Mouse (Mus musculus) effector memory CD4-positive, alpha-beta T cell, adult 7 months (primary cell): ENCODE data around the gene Pea15a. TPM values are rescaled to one million over a fixed set of nuclear protein-coding genes. Genes with fewer than 3 reads are reported as not detected.

Experiments
- polyA plus RNA-seq: library from polyadenylated mRNA; unstranded; fragments of 100-300 nt; shearing (Covaris generic); gene quantifications from one replicate; pipeline ENCODE4 v1.2.1, GENCODE M21; 2017

The Pea15a gene
- polyA plus RNA-seq, result 104 TPM

DNA sequence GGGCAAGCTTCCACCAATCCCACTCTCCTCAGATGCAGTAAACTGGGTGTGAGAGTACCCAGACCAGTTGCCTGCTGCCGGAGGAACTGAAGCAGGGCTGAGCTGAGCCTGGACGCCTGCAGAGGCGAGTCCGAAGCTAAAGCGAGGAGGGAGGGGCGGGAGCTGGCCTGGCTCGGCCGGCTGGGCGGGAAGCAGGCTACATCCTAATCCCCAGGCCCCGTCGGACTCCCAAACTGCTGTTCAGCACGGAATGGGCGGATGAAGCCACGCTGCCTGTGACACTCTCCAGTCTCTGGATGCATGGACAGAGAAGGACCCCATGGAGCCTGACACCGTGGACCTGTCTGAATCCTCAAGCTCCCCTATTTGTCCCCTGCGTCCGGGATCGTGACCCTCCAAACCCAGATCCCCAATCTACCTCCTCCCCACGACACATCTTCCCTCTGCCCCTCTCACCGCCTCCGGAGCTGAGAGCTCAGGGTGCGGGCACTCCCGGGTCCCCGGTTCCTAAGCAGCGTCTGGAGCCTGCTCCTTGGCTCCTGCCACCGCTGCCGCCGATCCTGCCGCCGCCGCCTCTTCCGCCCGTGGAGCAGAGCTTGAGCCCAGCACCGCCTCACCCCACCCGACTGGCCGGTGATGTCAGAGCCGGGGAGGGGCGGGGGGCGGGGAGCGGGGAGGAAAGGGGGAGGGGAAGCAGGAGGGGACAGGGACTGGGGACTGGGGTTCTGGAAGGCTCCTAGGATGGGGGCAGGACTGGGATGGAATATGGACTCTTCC, at the start of gene Pea15a:
Pea15a (minus strand) TSS at position 664 of the 777 bp plus-strand sequence.

GRCm38 (mm10) chr1:172219451-172220406, 13.1 kb upstream of the Pea15a start, which contains the start of gene Casq1:
Gene Casq1 (minus strand): TSS chr1:172219868.

GRCm38 (mm10) chr1:172147835-172148278, 58.7 kb downstream of the Pea15a start, which contains the start of gene Dcaf8:
Gene Dcaf8 (plus strand): TSS chr1:172148084.

Other genes with a start within 250 kb of the Pea15a start
- 0.22 TPM for gene Vangl2, start 178.4 kb downstream of the Pea15a start, polyA plus RNA-seq
- gene Nhlh1, start 149.2 kb downstream of the Pea15a start, polyA plus RNA-seq, result not detected
- gene Copa, start 124.3 kb downstream of the Pea15a start, polyA plus RNA-seq, result 178 TPM
- gene Ncstn, start 124.0 kb downstream of the Pea15a start, polyA plus RNA-seq, result 108 TPM
- 31.7 TPM for gene Pex19, start 80.0 kb downstream of the Pea15a start, polyA plus RNA-seq
- 107 TPM for gene Dcaf8, start 58.7 kb downstream of the Pea15a start, polyA plus RNA-seq
- not detected for gene Casq1, start 13.1 kb upstream of the Pea15a start, polyA plus RNA-seq
- not detected for gene Atp1a4, start 51.6 kb upstream of the Pea15a start, polyA plus RNA-seq
- 55.0 TPM for gene Igsf8, start 54.8 kb upstream of the Pea15a start, polyA plus RNA-seq
- not detected for gene Atp1a2, start 91.3 kb upstream of the Pea15a start, polyA plus RNA-seq
- gene Kcnj9, start 122.5 kb upstream of the Pea15a start, polyA plus RNA-seq, result not detected
- gene Kcnj10, start 134.4 kb upstream of the Pea15a start, polyA plus RNA-seq, result 0.18 TPM
- gene Pigm, start 169.7 kb upstream of the Pea15a start, polyA plus RNA-seq, result 12.6 TPM